Mouse (Mus musculus) liver, postnatal 0 days (tissue): ENCODE measurements around the gene Gorasp1. TPM values are rescaled to one million over a fixed set of nuclear protein-coding genes. Genes with fewer than 3 reads are reported as not detected.

Experiments
- ATAC-seq: fragments of 200-750 bp; cut with Nextera tagmentation; 2 replicates; pipeline ENCODE4 v1.8.0; 2017; ENCODE audit warnings: mild to moderate bottlenecking, moderate library complexity
- DNase-seq: peaks from one replicate; pipeline ENCODE4 v3.0.0-alpha.2; 2016
- H3K27ac ChIP-seq: fragments of 300-500 bp; sonication (generic); 2 replicates; pipeline ENCODE4 v1.5.1; 2014; ENCODE audit warnings: antibody characterized with exemption, moderate library complexity, mild to moderate bottlenecking, low read depth
- H3K27me3 ChIP-seq: fragments of 300-500 bp; sonication (generic); 2 replicates; pipeline ENCODE4 v1.6.1; 2014; ENCODE audit warnings: low read length, control low read depth, mixed read lengths; ENCODE audit not compliant: insufficient read depth
- H3K36me3 ChIP-seq: fragments of 300-500 bp; sonication (generic); replicated peaks from 2 replicates; pipeline ENCODE4 v1.6.1; 2014; ENCODE audit warnings: mild to moderate bottlenecking, control low read depth, low read length, moderate library complexity, mixed read lengths; ENCODE audit not compliant: insufficient read depth
- H3K4me1 ChIP-seq: fragments of 300-500 bp; sonication (generic); 2 replicates; pipeline ENCODE4 v1.6.1; 2014; ENCODE audit warnings: antibody characterized with exemption, mild to moderate bottlenecking, control low read depth; ENCODE audit not compliant: insufficient read depth
- H3K4me2 ChIP-seq: fragments of 300-500 bp; sonication (generic); 2 replicates; pipeline ENCODE4 v1.6.1; 2014; ENCODE audit warnings: low read depth, mild to moderate bottlenecking, low read length, moderate library complexity, mixed read lengths
- H3K4me3 ChIP-seq: fragments of 300-500 bp; sonication (generic); 2 replicates; pipeline ENCODE4 v1.5.1; 2014; ENCODE audit warnings: low read depth, low read length
- H3K9ac ChIP-seq: fragments of 300-500 bp; sonication (generic); replicated peaks from 2 replicates; pipeline ENCODE4 v1.6.1; 2014; ENCODE audit warnings: mild to moderate bottlenecking, moderate library complexity
- H3K9me3 ChIP-seq: fragments of 300-500 bp; sonication (generic); 2 replicates; pipeline ENCODE4 v1.6.1; 2016; ENCODE audit warnings: mild to moderate bottlenecking, control low read depth, low read length, mixed read lengths
- CTCF ChIP-seq: sonication (generic); IDR thresholded peaks from 2 replicates; pipeline ENCODE4 v1.5.1; 2016; ENCODE audit warnings: antibody characterized with exemption, low read depth
- EP300 ChIP-seq: IDR thresholded peaks from 2 replicates; pipeline ENCODE4 v1.6.1; 2016; ENCODE audit warnings: antibody characterized with exemption, low read depth, mild to moderate bottlenecking
- WGBS: fragments of 180-500 bp; shearing (Covaris S2); extraction: QIAGEN DNeasy Blood & Tissue Kit; methylation state at CpG from one replicate; pipeline ENCODE4 v1.1.7; 2014; ENCODE audit not compliant: insufficient replicate concordance; 5-methylcytosine and 5-hydroxymethylcytosine counted together
- polyA plus RNA-seq: library from polyadenylated mRNA; unstranded; fragments of >200 nt; fragmentation: Nextera tagmentation; extraction: Ambion mirVana; gene quantifications from 2 replicates; pipeline ENCODE4 v1.2.1, GENCODE M21; 2015

Gorasp1 gene
- polyA plus RNA-seq, 1 experiment from 2014 or later = 8.8 TPM

DNA sequence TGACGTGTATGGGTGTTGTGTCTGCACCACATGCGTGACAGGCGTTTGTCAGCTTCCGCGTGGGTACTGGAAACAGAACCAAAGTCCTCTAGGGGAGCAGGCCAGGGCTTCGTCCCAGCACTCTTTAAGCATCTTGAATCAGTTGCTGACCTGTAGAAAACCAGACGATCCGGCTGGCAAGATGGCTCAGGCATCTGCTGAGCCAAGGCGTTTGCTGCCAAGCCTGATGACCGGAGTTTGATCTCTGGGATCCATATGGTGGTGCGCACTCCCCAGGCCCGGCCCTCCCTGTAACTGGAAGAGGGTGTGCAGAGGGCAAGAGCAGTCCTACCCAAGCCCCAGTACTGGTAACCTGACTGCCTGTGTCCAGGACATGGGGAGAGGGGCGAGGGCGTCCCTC is 4.5 kb upstream of the Gorasp1 start:
- H3K4me2 ChIP-seq = no peak overlapping the region
- 87% methylated on average over 14 of the region's 14 CpGs for WGBS
- H3K4me3 ChIP-seq = no peak overlapping the region
- ATAC-seq (no peak), DNase-seq (no peak)
- no peaks in the 10 kb centered on the region for H3K27me3 ChIP-seq
- H3K9me3 ChIP-seq = no peaks in the 10 kb centered on the region
- no peak overlapping the region for H3K27ac ChIP-seq
- peaks cover 9% of the 10 kb centered on the region for H3K4me1 ChIP-seq
- no peak for TF ChIP-seq EP300
- no peak for TF ChIP-seq CTCF
- H3K9ac ChIP-seq = no peak overlapping the region
- H3K36me3 ChIP-seq = no peaks in the 10 kb centered on the region

DNA sequence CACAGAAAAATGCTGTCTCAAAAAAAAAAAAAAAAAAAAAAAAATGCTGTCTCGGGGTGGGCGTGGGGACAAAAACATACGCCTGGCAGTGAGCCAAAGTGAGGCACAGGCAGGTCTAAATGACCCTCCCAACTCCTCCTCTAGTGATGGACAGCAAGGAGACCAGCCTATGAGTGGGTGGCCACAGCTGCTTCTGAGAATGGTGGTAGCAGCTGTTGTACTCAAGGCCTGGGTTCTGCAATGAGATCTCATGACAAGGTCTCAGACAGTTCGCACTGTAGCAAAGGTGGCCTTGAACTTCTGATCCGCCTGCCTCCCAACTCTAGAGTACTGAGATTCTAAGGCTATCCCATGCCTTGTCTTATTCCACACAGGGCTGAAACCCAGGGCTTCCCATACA is 4.0 kb upstream of the Gorasp1 start:
- no peak for DNase-seq
- Histone ChIP-seq H3K9ac (no peak overlapping the region), H3K27me3 (no peaks in the 10 kb centered on the region), H3K4me2 (no peak overlapping the region), H3K4me3 (no peak overlapping the region), H3K9me3 (no peaks in the 10 kb centered on the region), H3K4me1 (peaks cover 10% of the 10 kb centered on the region), H3K36me3 (no peaks in the 10 kb centered on the region), H3K27ac (no peak overlapping the region)
- TF ChIP-seq CTCF (no peak), EP300 (no peak)
- no peak for ATAC-seq
- 70% methylated on average over 5 of the region's 5 CpGs for WGBS

DNA sequence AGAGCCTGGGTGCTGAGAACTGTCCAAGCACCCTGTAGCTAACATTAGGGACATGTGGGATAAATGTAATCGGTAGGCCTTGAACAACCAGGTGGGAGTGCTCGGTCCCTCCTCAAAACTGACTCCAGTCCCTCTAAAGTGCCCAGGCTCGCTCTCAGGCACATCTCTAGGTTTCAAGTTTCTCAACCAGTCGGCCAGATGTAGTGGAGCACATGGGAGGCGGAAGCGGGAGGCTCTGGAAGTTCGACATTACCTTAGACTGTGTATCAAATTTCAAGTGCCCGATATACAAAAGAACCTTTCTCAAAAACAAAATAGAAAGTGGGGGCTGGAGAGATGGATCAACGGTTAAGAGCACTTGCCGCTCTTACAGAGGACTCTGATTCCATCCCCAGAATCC is 2.3 kb upstream of the Gorasp1 start:
- no peaks in the 10 kb centered on the region for H3K36me3 ChIP-seq
- H3K27me3 ChIP-seq = no peaks in the 10 kb centered on the region
- no peak overlapping the region for H3K4me2 ChIP-seq
- 82% methylated on average over 10 of the region's 10 CpGs for WGBS
- TF ChIP-seq EP300 (no peak), CTCF (no peak)
- H3K9me3 ChIP-seq = no peaks in the 10 kb centered on the region
- ATAC-seq (no peak), DNase-seq (no peak)
- H3K9ac ChIP-seq = no peak overlapping the region
- H3K4me1 ChIP-seq = peaks cover 12% of the 10 kb centered on the region
- H3K27ac ChIP-seq = no peak overlapping the region
- H3K4me3 ChIP-seq = no peak overlapping the region

DNA sequence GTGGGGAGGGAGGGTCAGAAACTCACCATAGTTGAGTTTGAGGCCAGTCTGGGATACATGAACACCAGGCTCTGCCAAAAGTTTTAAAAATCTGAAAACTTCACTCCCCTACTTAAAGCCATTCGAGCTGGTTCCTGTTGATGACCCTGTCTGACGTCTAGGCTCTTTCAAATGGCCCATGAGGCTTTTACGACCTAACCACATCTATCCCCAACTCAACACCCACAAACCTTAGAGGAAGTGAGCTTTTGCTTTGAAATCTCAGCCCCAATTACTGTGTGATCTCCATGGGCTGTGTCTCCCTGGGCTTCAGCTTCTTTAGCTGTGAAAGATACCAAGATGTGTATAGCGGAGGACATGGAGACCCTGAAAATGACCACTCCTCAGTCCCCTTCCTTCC is 1.1 kb upstream of the Gorasp1 start:
- Histone ChIP-seq H3K4me2 (no peak overlapping the region), H3K27me3 (no peaks in the 10 kb centered on the region), H3K9me3 (no peaks in the 10 kb centered on the region), H3K27ac (no peak overlapping the region), H3K9ac (no peak overlapping the region), H3K4me1 (peaks cover 14% of the 10 kb centered on the region), H3K36me3 (no peaks in the 10 kb centered on the region), H3K4me3 (no peak overlapping the region)
- ATAC-seq (no peak), DNase-seq (no peak)
- TF ChIP-seq EP300 = no peak
- TF ChIP-seq CTCF = no peak
- WGBS = 42% methylated on average over 4 of the region's 4 CpGs

DNA sequence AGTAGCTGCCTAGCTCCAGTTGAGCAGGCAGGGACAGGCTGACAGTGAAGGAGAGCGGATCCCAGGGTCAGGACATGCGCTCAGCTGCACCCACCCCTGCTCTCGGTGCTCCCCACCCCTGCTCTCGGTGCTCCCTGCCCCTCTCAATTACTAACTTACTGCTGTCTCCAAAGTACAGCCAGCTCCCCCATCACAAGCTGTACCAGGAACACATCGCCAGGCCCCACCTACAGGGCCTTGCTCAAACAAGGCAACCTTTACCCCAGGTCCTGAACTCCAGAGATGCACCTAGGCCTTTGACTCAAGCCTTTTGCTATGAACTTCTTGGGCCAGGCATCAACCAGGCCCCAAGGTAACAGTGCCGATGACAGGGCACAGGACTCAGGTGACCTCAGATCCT is 3.7 kb downstream of the Gorasp1 start:
- H3K4me2 ChIP-seq = no peak overlapping the region
- WGBS = 77% methylated on average over 6 of the region's 6 CpGs
- H3K4me3 ChIP-seq = no peak overlapping the region
- peaks cover 31% of the 10 kb centered on the region for H3K36me3 ChIP-seq
- DNase-seq (no peak), ATAC-seq (peak; percentile 25)
- H3K27me3 ChIP-seq = no peaks in the 10 kb centered on the region
- H3K9ac ChIP-seq = 0 out of 2 replicates have a peak overlapping the region, but pooled peaks have one; percentile 4
- peak overlapping the region; percentile 73 for H3K27ac ChIP-seq
- peaks cover 13% of the 10 kb centered on the region for H3K4me1 ChIP-seq
- no peaks in the 10 kb centered on the region for H3K9me3 ChIP-seq
- TF ChIP-seq CTCF = no peak
- TF ChIP-seq EP300 = no peak

DNA sequence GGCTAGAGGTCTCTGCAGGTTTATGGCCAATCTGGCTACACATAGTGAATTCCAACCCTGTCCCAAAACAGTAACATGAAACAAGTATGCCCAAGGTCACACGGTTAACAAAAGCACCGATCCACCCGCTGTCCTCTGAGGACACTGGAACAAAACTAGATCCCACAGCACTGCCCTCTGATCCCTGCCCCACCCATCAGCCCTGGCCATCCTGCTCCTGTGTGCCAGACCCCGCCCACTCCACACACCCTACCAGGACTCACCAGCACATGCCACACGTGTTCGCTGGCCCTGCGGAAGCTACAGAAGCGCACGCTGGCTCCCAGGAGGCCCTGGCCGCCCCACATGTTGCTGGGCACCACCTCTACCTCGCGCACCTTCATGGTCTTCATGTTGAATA is 5.0 kb downstream of the Gorasp1 start:
- H3K27ac ChIP-seq = peak overlapping the region; percentile 78
- H3K9ac ChIP-seq = no peak overlapping the region
- H3K4me1 ChIP-seq = peaks cover 7% of the 10 kb centered on the region; the same call in 1 of the 2 replicates
- peaks cover 38% of the 10 kb centered on the region for H3K36me3 ChIP-seq
- TF ChIP-seq EP300 = peak; percentile 42; the same call in 1 of the 2 replicates
- TF ChIP-seq CTCF = no peak
- no peak overlapping the region for H3K4me3 ChIP-seq
- H3K27me3 ChIP-seq = no peaks in the 10 kb centered on the region
- H3K4me2 ChIP-seq = no peak overlapping the region
- DNase-seq (peak; percentile 75), ATAC-seq (peak; percentile 85)
- no peaks in the 10 kb centered on the region for H3K9me3 ChIP-seq
- 74% methylated on average over 12 of the region's 12 CpGs for WGBS

DNA sequence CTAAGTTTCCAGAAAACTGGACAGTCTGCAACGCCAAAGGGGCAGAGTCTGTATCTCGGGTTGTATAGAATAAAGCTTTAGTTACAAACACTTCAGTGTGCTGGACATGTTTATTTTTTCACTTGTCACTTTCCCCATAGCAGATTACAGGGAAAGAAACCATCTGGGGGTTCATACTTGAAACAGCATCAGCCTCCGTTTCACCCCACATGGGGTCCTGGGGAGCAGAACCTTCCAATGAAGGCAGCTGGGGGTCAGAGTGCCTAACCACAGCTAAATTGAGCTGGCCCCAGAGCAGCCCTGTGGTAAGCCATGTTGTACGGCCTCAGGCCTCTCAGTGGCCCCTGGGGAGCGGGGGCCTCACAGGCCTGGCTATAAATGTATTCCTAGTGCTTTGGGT is 10.9 kb downstream of the Gorasp1 start:
- no peaks in the 10 kb centered on the region for H3K27me3 ChIP-seq
- no peak overlapping the region for H3K27ac ChIP-seq
- no peak for DNase-seq
- H3K9ac ChIP-seq = no peak overlapping the region; the same call in 1 of the 2 replicates
- peaks cover 79% of the 10 kb centered on the region for H3K36me3 ChIP-seq
- H3K9me3 ChIP-seq = no peaks in the 10 kb centered on the region
- TF ChIP-seq EP300 (no peak), CTCF (no peak)
- H3K4me1 ChIP-seq = no peaks in the 10 kb centered on the region
- WGBS = 76% methylated on average over 5 of the region's 5 CpGs
- no peak for ATAC-seq
- H3K4me3 ChIP-seq = no peak overlapping the region
- no peak overlapping the region for H3K4me2 ChIP-seq
